Mouse (Mus musculus) liver, embryonic 11.5 days (tissue): Measurements from ENCODE around the gene Ap5z1. TPM values are rescaled to one million over a fixed set of nuclear protein-coding genes. Genes with fewer than 3 reads are reported as not detected.

Source experiments
- ATAC-seq: fragments of 200-750 bp; cut with Nextera tagmentation; replicated peaks from 2 replicates; pipeline ENCODE4 v1.8.0; 2017; ENCODE audit warnings: moderate number of reproducible peaks, mild to moderate bottlenecking, moderate TSS enrichment, moderate library complexity; ENCODE audit not compliant: low FRiP score
- DNase-seq: peaks from one replicate; pipeline ENCODE4 v3.0.0-alpha.2; 2017; ENCODE audit warnings: low spot score
- H3K27ac ChIP-seq: fragments of 300-500 bp; sonication (generic); 2 replicates; pipeline ENCODE4 v1.5.1; 2014; ENCODE audit warnings: mild to moderate bottlenecking, low read depth, low read length, control low read depth
- H3K27me3 ChIP-seq: fragments of 300-500 bp; sonication (generic); replicated peaks from 2 replicates; pipeline ENCODE4 v1.6.1; 2014; ENCODE audit warnings: low read length, mixed read lengths; ENCODE audit not compliant: control insufficient read depth, insufficient read depth
- H3K36me3 ChIP-seq: fragments of 300-500 bp; sonication (generic); 2 replicates; pipeline ENCODE4 v1.6.1; 2014; ENCODE audit warnings: mild to moderate bottlenecking, low read length, moderate library complexity, mixed read lengths; ENCODE audit not compliant: control insufficient read depth, insufficient read depth
- H3K4me1 ChIP-seq: fragments of 300-500 bp; sonication (generic); replicated peaks from 2 replicates; pipeline ENCODE4 v1.6.1; 2014; ENCODE audit warnings: low read length, mixed read lengths; ENCODE audit not compliant: control insufficient read depth, insufficient read depth
- H3K4me2 ChIP-seq: fragments of 300-500 bp; sonication (generic); 2 replicates; pipeline ENCODE4 v1.6.1; 2014; ENCODE audit warnings: mild to moderate bottlenecking, control low read depth, moderate library complexity
- H3K4me3 ChIP-seq: fragments of 300-500 bp; sonication (generic); 2 replicates; pipeline ENCODE4 v1.5.1; 2014; ENCODE audit warnings: low read depth, low read length, control low read depth
- H3K9ac ChIP-seq: fragments of 300-500 bp; sonication (generic); 2 replicates; pipeline ENCODE4 v1.6.1; 2014; ENCODE audit warnings: low read depth, low read length, control low read depth
- H3K9me3 ChIP-seq: fragments of 300-500 bp; sonication (generic); 2 replicates; pipeline ENCODE4 v1.6.1; 2016; ENCODE audit warnings: low read length, inconsistent platforms, mixed read lengths; ENCODE audit not compliant: control insufficient read depth
- WGBS: fragments of 180-500 bp; shearing (Covaris S2); extraction: QIAGEN DNeasy Blood & Tissue Kit; methylation state at CpG from one replicate; pipeline ENCODE4 v1.1.7; 2014; 5-methylcytosine and 5-hydroxymethylcytosine counted together
- polyA plus RNA-seq: library from polyadenylated mRNA; unstranded; fragments of >200 nt; fragmentation: Nextera tagmentation; extraction: Ambion mirVana; gene quantifications from 2 replicates; pipeline ENCODE4 v1.2.1, GENCODE M21; 2014

The Ap5z1 gene
- polyA plus RNA-seq, 1 experiment from 2014 or later: 11.7 TPM

DNA sequence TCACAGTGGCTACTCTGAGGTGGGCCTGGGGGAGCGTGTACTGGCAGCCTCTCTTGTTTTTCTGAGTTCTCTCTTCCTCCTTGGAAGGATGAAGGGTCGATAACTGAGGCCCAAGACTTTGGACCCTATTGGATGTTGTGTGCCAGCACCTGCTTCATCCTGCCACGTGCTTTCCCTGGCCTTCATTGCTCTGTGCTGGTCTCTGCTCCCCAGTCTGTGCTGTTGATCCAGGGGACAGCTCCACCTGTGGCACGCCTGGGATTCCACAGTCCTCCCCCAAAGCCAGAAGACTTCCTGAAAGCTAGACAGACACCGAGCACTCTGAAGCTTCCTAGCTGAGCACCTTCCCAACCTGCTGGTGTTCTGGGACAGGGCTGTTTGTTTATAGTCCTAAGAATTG lies 41.9 kb upstream of the Ap5z1 start:
- ATAC-seq (no peak), DNase-seq (no peak)
- Histone ChIP-seq H3K27me3 (no peaks in the 10 kb centered on the region), H3K9me3 (no peaks in the 10 kb centered on the region), H3K9ac (no peak overlapping the region), H3K4me2 (no peak overlapping the region), H3K27ac (no peak overlapping the region), H3K4me1 (peaks cover 32% of the 10 kb centered on the region), H3K36me3 (peaks cover 4% of the 10 kb centered on the region; the same call in 1 of the 2 replicates), H3K4me3 (no peak overlapping the region)
- 87% methylated on average over 5 of the region's 5 CpGs for WGBS

DNA sequence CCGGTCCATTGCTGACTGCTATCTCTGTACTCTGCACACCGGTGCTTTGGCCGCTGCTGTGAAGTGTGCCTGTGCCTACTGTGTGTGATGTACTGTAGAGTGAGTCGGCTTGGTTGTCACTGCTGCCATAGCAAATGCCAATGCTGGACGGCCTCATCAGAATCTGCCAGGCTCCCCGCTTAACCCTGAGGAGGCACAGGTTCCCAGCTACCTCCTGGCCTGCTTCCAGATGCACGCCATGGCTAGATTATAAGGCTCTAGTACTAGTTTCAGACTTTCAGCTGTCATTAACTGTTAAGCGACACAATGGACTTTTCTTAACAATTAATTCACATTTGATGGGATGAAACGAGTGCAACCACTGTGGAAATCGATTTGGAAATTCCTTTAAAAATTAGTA lies 40.6 kb upstream of the Ap5z1 start:
- ATAC-seq (no peak), DNase-seq (no peak)
- Histone ChIP-seq H3K27me3 (no peaks in the 10 kb centered on the region), H3K4me3 (no peak overlapping the region), H3K9me3 (no peaks in the 10 kb centered on the region), H3K4me2 (no peak overlapping the region), H3K4me1 (peaks cover 26% of the 10 kb centered on the region), H3K27ac (no peak overlapping the region), H3K36me3 (peaks cover 4% of the 10 kb centered on the region; the same call in 1 of the 2 replicates), H3K9ac (no peak overlapping the region)
- WGBS: 87% methylated on average over 10 of the region's 10 CpGs

- H3K4me2 ChIP-seq: no peak overlapping the region
- no peak overlapping the region for H3K9ac ChIP-seq
- H3K4me3 ChIP-seq: no peak overlapping the region
- no peaks in the 10 kb centered on the region for H3K27me3 ChIP-seq
- peaks cover 4% of the 10 kb centered on the region; the same call in 1 of the 2 replicates for H3K36me3 ChIP-seq
- WGBS: 58% methylated on average over 3 of the region's 3 CpGs
- no peak for ATAC-seq
- no peaks in the 10 kb centered on the region for H3K9me3 ChIP-seq
- H3K4me1 ChIP-seq: peaks cover 26% of the 10 kb centered on the region
- H3K27ac ChIP-seq: no peak overlapping the region
- DNase-seq: no peak
These were observed 40.0 kb upstream of the Ap5z1 start for GRCm38 (mm10) chr5:142423701-142424100.

DNA sequence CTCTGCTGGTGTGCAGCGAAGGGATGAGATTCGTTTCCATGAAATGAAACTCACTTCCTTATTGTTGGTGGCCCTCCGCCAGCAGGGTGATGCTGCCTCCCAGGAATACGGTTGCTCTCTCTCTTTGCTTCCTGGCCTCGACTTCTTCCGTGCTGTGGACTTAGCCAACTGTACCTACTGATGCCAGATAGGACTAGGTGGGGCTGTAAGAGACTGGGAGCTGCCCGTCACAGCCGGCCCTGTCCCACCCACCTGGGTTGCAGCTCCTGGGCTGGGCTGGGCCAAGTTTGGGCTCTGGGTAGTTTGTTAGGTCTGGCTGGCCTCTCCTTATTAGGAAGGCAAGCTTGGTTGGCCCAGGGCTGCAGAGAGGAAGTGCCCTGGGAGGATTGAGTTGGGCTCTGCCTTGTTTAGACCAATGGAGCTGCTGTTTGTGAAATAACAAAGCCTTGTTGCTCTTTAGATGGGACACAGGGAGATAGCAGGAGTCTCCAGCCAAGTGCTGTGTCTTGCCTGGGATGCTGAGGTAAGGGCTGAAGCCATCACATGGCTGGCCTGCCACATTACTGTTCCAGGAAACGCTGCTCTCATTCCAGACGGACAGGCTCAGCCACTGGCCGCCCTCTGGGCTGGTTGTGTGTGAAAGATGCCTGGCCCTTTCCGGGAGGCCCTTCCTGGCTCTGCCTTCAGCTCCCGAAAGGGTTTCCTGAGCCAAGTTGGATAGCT lies 39.0 kb upstream of the Ap5z1 start:
- peak overlapping the region; percentile 77 for H3K27ac ChIP-seq
- DNase-seq (no peak), ATAC-seq (peak; percentile 63)
- no peak overlapping the region for H3K9ac ChIP-seq
- no peaks in the 10 kb centered on the region for H3K9me3 ChIP-seq
- WGBS: 47% methylated on average over 13 of the region's 13 CpGs
- peaks cover 26% of the 10 kb centered on the region for H3K4me1 ChIP-seq
- H3K27me3 ChIP-seq: no peaks in the 10 kb centered on the region
- H3K4me3 ChIP-seq: no peak overlapping the region
- H3K36me3 ChIP-seq: peaks cover under 1% of the 10 kb centered on the region; the same call in 1 of the 2 replicates
- H3K4me2 ChIP-seq: peak overlapping the region; percentile 4; the same call in 1 of the 2 replicates

- Histone ChIP-seq H3K9me3 (no peaks in the 10 kb centered on the region), H3K9ac (no peak overlapping the region), H3K36me3 (no peaks in the 10 kb centered on the region), H3K4me2 (no peak overlapping the region), H3K4me1 (peaks cover 29% of the 10 kb centered on the region), H3K27me3 (no peaks in the 10 kb centered on the region), H3K27ac (no peak overlapping the region), H3K4me3 (no peak overlapping the region)
- 82% methylated on average over 2 of the region's 2 CpGs for WGBS
- DNase-seq: no peak
- no peak for ATAC-seq
These were observed 37.3 kb upstream of the Ap5z1 start for GRCm38 (mm10) chr5:142426476-142426875.

DNA sequence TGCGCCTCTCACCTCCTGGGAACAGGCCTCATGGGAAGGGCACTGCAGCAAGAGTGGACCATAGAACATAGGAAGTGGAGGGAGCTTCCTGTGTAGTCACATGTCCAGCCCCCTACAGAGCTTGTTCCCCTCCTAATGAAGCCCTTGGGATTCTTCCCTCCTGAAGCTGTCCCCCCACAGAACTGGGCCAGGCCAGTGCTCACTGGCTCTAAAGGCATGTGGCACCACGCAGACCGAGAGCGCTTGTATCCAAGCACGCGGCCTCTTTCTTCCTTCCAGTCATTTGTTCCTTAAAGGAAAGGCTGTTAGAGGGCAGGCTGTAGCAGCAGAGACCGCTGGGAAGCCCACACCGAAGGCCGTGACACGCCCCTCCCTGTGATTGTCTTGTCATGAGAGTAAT lies 35.9 kb upstream of the Ap5z1 start:
- H3K27ac ChIP-seq: no peak overlapping the region
- no peak overlapping the region for H3K4me2 ChIP-seq
- H3K4me1 ChIP-seq: peaks cover 29% of the 10 kb centered on the region
- WGBS: 86% methylated on average over 10 of the region's 10 CpGs
- no peaks in the 10 kb centered on the region for H3K36me3 ChIP-seq
- H3K9ac ChIP-seq: no peak overlapping the region
- no peaks in the 10 kb centered on the region for H3K27me3 ChIP-seq
- H3K4me3 ChIP-seq: no peak overlapping the region
- no peak for ATAC-seq
- no peaks in the 10 kb centered on the region for H3K9me3 ChIP-seq
- DNase-seq: no peak

GRCm38 (mm10) chr5:142428691-142429090 lies 35.1 kb upstream of the Ap5z1 start:
- no peak overlapping the region for H3K4me3 ChIP-seq
- no peaks in the 10 kb centered on the region for H3K36me3 ChIP-seq
- no peaks in the 10 kb centered on the region for H3K9me3 ChIP-seq
- no peak for ATAC-seq
- WGBS: 84% methylated on average over 6 of the region's 6 CpGs
- no peaks in the 10 kb centered on the region for H3K27me3 ChIP-seq
- H3K9ac ChIP-seq: no peak overlapping the region
- no peak overlapping the region for H3K4me2 ChIP-seq
- H3K4me1 ChIP-seq: peaks cover 29% of the 10 kb centered on the region
- H3K27ac ChIP-seq: no peak overlapping the region
- no peak for DNase-seq

- H3K9me3 ChIP-seq: no peaks in the 10 kb centered on the region
- H3K4me1 ChIP-seq: peaks cover 15% of the 10 kb centered on the region; the same call in 1 of the 2 replicates
- no peak overlapping the region for H3K27ac ChIP-seq
- H3K36me3 ChIP-seq: peaks cover 12% of the 10 kb centered on the region
- H3K4me3 ChIP-seq: no peak overlapping the region
- DNase-seq: no peak
- no peaks in the 10 kb centered on the region for H3K27me3 ChIP-seq
- H3K4me2 ChIP-seq: no peak overlapping the region
- H3K9ac ChIP-seq: no peak overlapping the region
- WGBS: 88% methylated on average over 12 of the region's 12 CpGs
- ATAC-seq: no peak
These were observed 32.7 kb upstream of the Ap5z1 start for GRCm38 (mm10) chr5:142431029-142431428.

GRCm38 (mm10) chr5:142431811-142432434 lies 31.8 kb upstream of the Ap5z1 start:
- Histone ChIP-seq H3K9ac (no peak overlapping the region), H3K4me2 (no peak overlapping the region), H3K27ac (no peak overlapping the region), H3K4me3 (no peak overlapping the region), H3K4me1 (0 out of 2 replicates have a peak, but pooled peaks cover 6% of the 10 kb centered on the region), H3K36me3 (peaks cover 18% of the 10 kb centered on the region), H3K27me3 (no peaks in the 10 kb centered on the region), H3K9me3 (no peaks in the 10 kb centered on the region)
- WGBS: 85% methylated on average over 9 of the region's 9 CpGs
- DNase-seq (no peak), ATAC-seq (no peak)
